Mouse (Mus musculus) intestine, embryonic 16.5 days (tissue): Measurements from ENCODE around the gene Zfp931. TPM values are rescaled to one million over a fixed set of nuclear protein-coding genes. Genes with fewer than 3 reads are reported as not detected.
A peak's percentile ranks its signal among the peaks of the same experiment; 100 is the strongest.
"Not testable (repeated sequence)": the region's sequence is repeated elsewhere in the genome, so short reads cannot be mapped to it uniquely, and the experiment has no call there.

Source experiments
- ATAC-seq: fragments of 200-750 bp; cut with Nextera tagmentation; 2 replicates; pipeline ENCODE4 v1.8.0; 2017; ENCODE audit warnings: moderate TSS enrichment, moderate library complexity
- H3K27ac ChIP-seq: fragments of 300-500 bp; sonication (generic); 2 replicates; pipeline ENCODE4 v1.5.1; 2014; ENCODE audit warnings: mild to moderate bottlenecking, low read length
- H3K27me3 ChIP-seq: fragments of 300-500 bp; sonication (generic); replicated peaks from 2 replicates; pipeline ENCODE4 v1.6.1; 2014; ENCODE audit warnings: low read length, control low read depth, mixed read lengths; ENCODE audit not compliant: control insufficient read depth, insufficient read depth
- H3K36me3 ChIP-seq: fragments of 300-500 bp; sonication (generic); 2 replicates; pipeline ENCODE4 v1.6.1; 2014; ENCODE audit warnings: low read length, control low read depth; ENCODE audit not compliant: control insufficient read depth, insufficient read depth
- H3K4me1 ChIP-seq: fragments of 300-500 bp; sonication (generic); 2 replicates; pipeline ENCODE4 v1.6.1; 2014; ENCODE audit warnings: low read length, control low read depth, mixed read lengths; ENCODE audit not compliant: control insufficient read depth, insufficient read depth
- H3K4me2 ChIP-seq: fragments of 300-500 bp; sonication (generic); 2 replicates; pipeline ENCODE4 v1.6.1; 2014; ENCODE audit warnings: low read depth, low read length, control low read depth
- H3K4me3 ChIP-seq: fragments of 300-500 bp; sonication (generic); 2 replicates; pipeline ENCODE4 v1.5.1; 2014; ENCODE audit warnings: mild to moderate bottlenecking, low read length
- H3K9ac ChIP-seq: fragments of 300-500 bp; sonication (generic); 2 replicates; pipeline ENCODE4 v1.6.1; 2014; ENCODE audit warnings: low read depth, low read length
- H3K9me3 ChIP-seq: fragments of 300-500 bp; sonication (generic); 2 replicates; pipeline ENCODE4 v1.6.1; 2016; ENCODE audit warnings: low read length, control low read depth; ENCODE audit not compliant: control insufficient read depth
- WGBS: fragments of 180-500 bp; shearing (Covaris S2); extraction: QIAGEN DNeasy Blood & Tissue Kit; methylation state at CpG from one replicate; pipeline ENCODE4 v1.1.7; 2014; 5-methylcytosine and 5-hydroxymethylcytosine counted together
- polyA plus RNA-seq: library from polyadenylated mRNA; unstranded; fragments of >200 nt; fragmentation: Nextera tagmentation; extraction: Ambion mirVana; gene quantifications from 2 replicates; pipeline ENCODE4 v1.2.1, GENCODE M21; 2015

Gene Zfp931
- polyA plus RNA-seq, 1 experiment from 2014 or later: 15.1 TPM

GRCm38 (mm10) chr2:178119561-178120355 lies 41.5 kb upstream of the Zfp931 start:
- no peak for ATAC-seq
- peak overlapping the region; percentile 49 for H3K4me3 ChIP-seq
- H3K27me3 ChIP-seq: peaks cover 16% of the 10 kb centered on the region
- peaks cover 2% of the 10 kb centered on the region; the same call in 1 of the 2 replicates for H3K4me1 ChIP-seq
- H3K9ac ChIP-seq: peak overlapping the region; percentile 46; the same call in 1 of the 2 replicates
- no peak overlapping the region for H3K27ac ChIP-seq
- H3K4me2 ChIP-seq: peak overlapping the region; percentile 92
- no peaks in the 10 kb centered on the region for H3K36me3 ChIP-seq
- WGBS: 24% methylated on average over 19 of the region's 19 CpGs
- no peaks in the 10 kb centered on the region for H3K9me3 ChIP-seq

- WGBS: 1% methylated on average over 42 of the region's 45 CpGs
- H3K9ac ChIP-seq: peak within 1 kb of the TSS; percentile 46
- ATAC-seq: peak; percentile 71
- no peak within 1 kb of the TSS for H3K27ac ChIP-seq
- peak within 1 kb of the TSS; percentile 49 for H3K4me3 ChIP-seq
- H3K27me3 ChIP-seq: peaks cover 16% of the 10 kb centered on the region
- H3K4me2 ChIP-seq: peak within 1 kb of the TSS; percentile 92
- peaks cover 2% of the 10 kb centered on the region; the same call in 1 of the 2 replicates for H3K4me1 ChIP-seq
- H3K9me3 ChIP-seq: no peaks in the 10 kb centered on the region
- H3K36me3 ChIP-seq: no peaks in the 10 kb centered on the region
These were observed 40.7 kb upstream of the Zfp931 start, which contains the start of gene Phactr3 for GRCm38 (mm10) chr2:178118801-178119560. Gene Phactr3 (plus strand): TSS chr2:178118975.

DNA sequence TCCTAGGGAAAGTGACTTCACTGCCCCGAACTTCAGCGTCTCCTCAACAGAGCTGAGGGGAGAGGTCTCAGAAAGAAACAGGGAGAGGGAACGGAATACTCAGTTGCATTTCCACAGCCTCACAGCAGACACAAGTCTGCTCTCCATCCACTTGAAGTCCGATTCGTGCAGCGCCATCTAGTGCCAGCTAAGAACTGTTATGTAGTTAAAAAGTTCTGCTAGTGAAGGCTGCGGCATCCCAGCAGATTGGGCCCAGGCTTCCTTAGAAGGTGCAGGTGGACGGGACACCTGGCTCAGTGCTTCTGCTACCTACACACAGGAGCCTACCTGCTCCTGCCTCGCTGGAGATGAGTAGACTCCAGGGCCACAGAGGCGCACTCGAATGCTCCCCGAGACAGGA lies 39.7 kb upstream of the Zfp931 start:
- Histone ChIP-seq H3K9ac (no peak overlapping the region), H3K27ac (no peak overlapping the region), H3K4me2 (no peak overlapping the region), H3K4me1 (peaks cover 2% of the 10 kb centered on the region; the same call in 1 of the 2 replicates), H3K27me3 (peaks cover 16% of the 10 kb centered on the region), H3K9me3 (no peaks in the 10 kb centered on the region), H3K36me3 (no peaks in the 10 kb centered on the region), H3K4me3 (no peak overlapping the region)
- 20% methylated on average over 12 of the region's 12 CpGs for WGBS
- no peak for ATAC-seq

DNA sequence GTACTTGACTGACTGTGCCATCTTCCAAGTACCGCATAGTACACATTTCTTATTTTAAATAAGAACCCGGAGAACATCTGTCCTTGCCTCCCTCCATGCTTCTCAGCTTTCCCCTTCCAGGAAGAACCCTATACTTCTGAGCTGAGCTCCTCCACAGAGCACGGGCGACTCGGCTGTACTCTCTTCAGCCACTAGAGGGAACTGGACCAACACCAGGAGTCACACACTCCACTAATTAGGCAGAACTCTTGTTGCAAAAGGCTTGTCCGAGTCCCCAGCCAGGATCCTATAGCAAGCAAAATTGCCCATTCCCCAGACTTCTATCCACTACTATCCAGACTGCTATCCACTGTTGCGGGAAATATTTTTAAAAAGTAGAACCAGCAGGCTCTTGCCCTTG lies 23.7 kb upstream of the Zfp931 start:
- H3K4me1 ChIP-seq: no peaks in the 10 kb centered on the region
- 8% methylated on average over 7 of the region's 7 CpGs for WGBS

GRCm38 (mm10) chr2:178098021-178098420 lies 19.7 kb upstream of the Zfp931 start:
- H3K9ac ChIP-seq: no peak overlapping the region
- no peaks in the 10 kb centered on the region for H3K36me3 ChIP-seq
- no peak overlapping the region for H3K4me3 ChIP-seq
- H3K4me2 ChIP-seq: no peak overlapping the region
- H3K9me3 ChIP-seq: no peaks in the 10 kb centered on the region
- no peaks in the 10 kb centered on the region for H3K4me1 ChIP-seq
- ATAC-seq: no peak
- no peaks in the 10 kb centered on the region for H3K27me3 ChIP-seq
- WGBS: 6% methylated on average over 2 of the region's 2 CpGs
- H3K27ac ChIP-seq: no peak overlapping the region

More for the DNA sequence above, 23.7 kb upstream of the Zfp931 start:
- H3K9ac ChIP-seq: no peak overlapping the region
- no peaks in the 10 kb centered on the region for H3K36me3 ChIP-seq
- no peak overlapping the region for H3K27ac ChIP-seq
- H3K9me3 ChIP-seq: no peaks in the 10 kb centered on the region
- no peak overlapping the region for H3K4me2 ChIP-seq
- ATAC-seq: peak; percentile 79
- no peak overlapping the region for H3K4me3 ChIP-seq
- H3K27me3 ChIP-seq: no peaks in the 10 kb centered on the region

DNA sequence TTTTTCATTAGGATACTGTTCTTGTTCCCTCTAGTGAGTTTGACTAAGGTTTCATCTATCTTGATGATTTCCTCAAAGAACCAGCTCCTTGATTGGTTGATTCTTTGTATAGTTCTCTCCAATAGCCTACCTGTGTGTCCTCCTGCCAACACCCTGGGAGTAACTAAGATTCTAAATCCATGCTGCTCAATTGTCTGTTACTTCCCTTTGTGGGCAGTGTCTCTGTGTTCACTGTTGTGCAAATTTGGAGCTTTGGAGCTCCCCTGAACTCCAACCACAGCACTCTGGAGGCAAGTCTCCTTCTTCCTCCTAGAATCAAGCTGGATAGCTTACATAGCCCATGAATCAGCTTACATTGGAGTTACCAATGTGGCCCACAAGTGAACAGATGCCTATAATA lies 11.3 kb upstream of the Zfp931 start:
- no peak for ATAC-seq
- Histone ChIP-seq H3K4me3 (no peak overlapping the region), H3K4me1 (no peaks in the 10 kb centered on the region), H3K9me3 (no peaks in the 10 kb centered on the region), H3K4me2 (no peak overlapping the region), H3K36me3 (no peaks in the 10 kb centered on the region), H3K9ac (no peak overlapping the region), H3K27ac (no peak overlapping the region), H3K27me3 (no peaks in the 10 kb centered on the region)

DNA sequence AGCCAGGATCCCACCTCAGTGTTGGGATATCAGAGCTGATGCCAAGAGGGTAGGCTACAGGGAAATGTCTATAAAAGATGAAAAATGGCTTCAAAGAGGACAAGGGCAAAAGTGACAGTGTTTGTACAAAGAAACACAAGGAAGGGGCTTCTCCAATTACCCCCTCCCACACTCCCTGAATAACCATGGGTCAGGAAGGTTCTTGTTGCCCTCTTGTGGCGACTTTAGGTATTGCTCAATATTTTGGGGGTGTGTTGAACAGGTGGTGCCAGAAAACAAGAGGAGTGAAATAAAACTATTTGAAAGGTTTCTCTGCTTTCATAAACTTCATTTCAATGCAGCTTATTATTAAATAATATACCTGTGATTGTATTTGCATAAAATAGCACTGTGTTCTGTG lies 20.1 kb downstream of the Zfp931 start:
- no peak for ATAC-seq
- H3K36me3 ChIP-seq: peaks cover 4% of the 10 kb centered on the region
- no peak overlapping the region for H3K4me2 ChIP-seq
- H3K27ac ChIP-seq: no peak overlapping the region
- no peaks in the 10 kb centered on the region for H3K4me1 ChIP-seq
- H3K4me3 ChIP-seq: no peak overlapping the region
- no peaks in the 10 kb centered on the region for H3K9me3 ChIP-seq
- 21% methylated on average over 1 of the region's 1 CpGs for WGBS
- no peaks in the 10 kb centered on the region for H3K27me3 ChIP-seq
- H3K9ac ChIP-seq: no peak overlapping the region

- not testable (repeated sequence) for H3K9me3 ChIP-seq, H3K27me3 ChIP-seq, H3K4me3 ChIP-seq, ATAC-seq, H3K4me2 ChIP-seq, H3K4me1 ChIP-seq, H3K27ac ChIP-seq, H3K9ac ChIP-seq, H3K36me3 ChIP-seq
- 77% methylated on average over 2 of the region's 3 CpGs for WGBS
These were observed 50.7 kb downstream of the Zfp931 start for GRCm38 (mm10) chr2:178027601-178028000.

- H3K36me3 ChIP-seq, H3K27me3 ChIP-seq, H3K9me3 ChIP-seq, H3K4me1 ChIP-seq, ATAC-seq, H3K27ac ChIP-seq: not testable (repeated sequence)
- 4% methylated on average over 2 of the region's 2 CpGs for WGBS
- peak overlapping the region; percentile 46 for H3K4me2 ChIP-seq
- peak overlapping the region; percentile 70 for H3K9ac ChIP-seq
- peak overlapping the region; percentile 60 for H3K4me3 ChIP-seq
These were observed 54.4 kb downstream of the Zfp931 start for GRCm38 (mm10) chr2:178023861-178024260.
